Mouse (Mus musculus) cerebellum, adult (tissue): Measurements from ENCODE around the gene Vsig10l.

ENCODE experiments used
- ATAC-seq: cut with Nextera tagmentation; 2 replicates; pipeline ENCODE4 v1.9.2; 2017; ENCODE audit warnings: mild to moderate bottlenecking, moderate library complexity, mixed read lengths; ENCODE audit not compliant: insufficient number of reproducible peaks, low FRiP score, low TSS enrichment

Gene Vsig10l

DNA sequence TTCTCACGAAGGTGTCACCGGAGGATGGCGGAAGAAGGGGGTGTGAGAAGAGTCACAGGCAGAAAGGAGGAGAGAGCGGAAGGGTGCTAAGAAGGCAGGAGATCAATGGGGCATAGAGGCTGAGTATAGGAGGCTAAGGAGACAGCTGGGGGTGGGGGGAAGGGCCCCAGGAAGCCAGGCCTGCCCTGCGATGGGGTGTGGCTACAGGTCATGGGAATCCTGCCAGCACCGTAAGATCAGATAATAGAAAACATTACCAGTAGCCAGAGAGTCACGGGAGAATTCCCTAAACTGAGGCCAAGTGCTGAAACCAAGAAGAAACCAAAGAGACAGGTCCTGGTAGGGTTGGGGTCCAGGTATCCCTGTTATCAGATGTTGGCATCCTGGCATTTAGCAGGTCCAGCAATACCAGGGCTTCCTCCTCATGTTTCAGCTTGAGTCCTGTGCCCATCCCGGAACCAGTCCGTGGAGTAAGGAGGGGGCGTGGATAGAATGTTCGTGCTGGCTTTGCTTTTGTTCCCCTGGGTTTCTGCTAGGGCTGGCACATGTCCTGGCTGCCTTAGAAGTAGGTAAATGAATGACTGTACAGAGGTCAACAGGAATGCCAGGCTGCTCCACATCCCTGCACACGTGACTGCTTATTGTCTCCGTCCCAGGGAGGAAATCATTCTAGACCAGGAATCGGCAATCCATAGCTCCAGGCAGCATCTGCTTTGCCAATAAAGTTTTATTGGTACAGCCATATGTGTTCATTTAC is 9.2 kb upstream of the Vsig10l start:
- ATAC-seq: no peak

DNA sequence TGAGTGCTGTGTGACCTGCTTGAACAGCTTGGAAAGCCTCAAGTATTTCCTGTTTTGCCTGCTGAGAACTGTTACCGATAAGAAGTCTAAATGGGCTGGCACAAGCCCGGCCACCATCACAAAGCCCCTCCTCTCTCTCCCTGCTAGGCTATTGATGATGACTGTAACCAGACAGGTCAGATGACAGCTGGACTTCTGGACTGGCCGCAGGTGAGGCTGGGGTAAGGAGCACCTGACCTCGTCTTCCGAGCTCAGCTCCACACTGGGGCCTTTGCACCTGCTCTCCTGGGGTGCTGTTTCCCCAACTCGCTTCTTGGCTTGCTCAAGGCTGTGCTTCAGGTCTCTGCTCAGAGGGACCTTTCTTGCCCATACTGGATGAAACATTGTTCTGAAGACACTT is 8.6 kb upstream of the Vsig10l start:
- ATAC-seq: no peak

DNA sequence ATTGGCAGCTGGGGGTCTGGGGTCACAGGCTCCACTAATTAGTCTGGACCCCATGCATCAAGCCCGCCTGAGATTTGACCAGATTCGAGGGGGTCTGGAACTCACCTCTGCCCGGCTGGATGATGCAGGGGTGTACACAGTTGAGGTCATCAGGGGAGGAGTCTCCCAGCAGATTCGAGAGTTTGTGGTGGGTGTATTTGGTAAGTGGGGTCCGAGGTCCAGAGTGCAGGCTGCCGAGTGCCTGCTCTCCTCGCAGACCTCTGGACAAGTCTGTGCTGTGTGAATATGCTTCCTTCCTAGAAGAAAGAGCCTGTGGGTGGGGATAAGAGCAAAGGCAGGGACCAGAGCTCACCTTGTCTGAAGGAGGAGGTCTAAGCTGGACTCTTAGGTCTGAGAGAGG is 1.0 kb downstream of the Vsig10l start:
- no peak for ATAC-seq

DNA sequence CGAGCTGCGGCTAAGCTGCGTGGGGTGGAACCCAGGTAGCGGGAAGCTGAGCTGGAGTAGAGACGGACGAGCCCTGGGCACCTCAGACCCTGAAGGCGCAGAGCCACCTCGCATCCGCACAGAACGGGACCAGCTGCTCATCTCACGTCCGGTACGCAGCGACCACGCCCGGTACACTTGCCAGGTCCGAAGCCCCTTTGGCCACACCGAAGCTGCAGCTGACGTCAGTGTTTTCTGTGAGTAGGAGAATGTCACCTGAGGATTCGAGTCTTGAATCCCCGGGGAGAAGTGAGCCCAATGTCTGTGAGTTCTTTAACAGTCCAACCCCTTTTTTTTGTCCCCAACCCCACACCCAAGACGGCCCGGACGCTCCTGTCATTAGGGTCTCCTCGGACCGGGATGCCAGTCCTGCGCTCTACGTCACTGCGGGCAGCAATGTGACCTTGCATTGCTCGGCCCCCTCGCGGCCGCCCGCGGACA is 2.0 kb downstream of the Vsig10l start:
- no peak for ATAC-seq

DNA sequence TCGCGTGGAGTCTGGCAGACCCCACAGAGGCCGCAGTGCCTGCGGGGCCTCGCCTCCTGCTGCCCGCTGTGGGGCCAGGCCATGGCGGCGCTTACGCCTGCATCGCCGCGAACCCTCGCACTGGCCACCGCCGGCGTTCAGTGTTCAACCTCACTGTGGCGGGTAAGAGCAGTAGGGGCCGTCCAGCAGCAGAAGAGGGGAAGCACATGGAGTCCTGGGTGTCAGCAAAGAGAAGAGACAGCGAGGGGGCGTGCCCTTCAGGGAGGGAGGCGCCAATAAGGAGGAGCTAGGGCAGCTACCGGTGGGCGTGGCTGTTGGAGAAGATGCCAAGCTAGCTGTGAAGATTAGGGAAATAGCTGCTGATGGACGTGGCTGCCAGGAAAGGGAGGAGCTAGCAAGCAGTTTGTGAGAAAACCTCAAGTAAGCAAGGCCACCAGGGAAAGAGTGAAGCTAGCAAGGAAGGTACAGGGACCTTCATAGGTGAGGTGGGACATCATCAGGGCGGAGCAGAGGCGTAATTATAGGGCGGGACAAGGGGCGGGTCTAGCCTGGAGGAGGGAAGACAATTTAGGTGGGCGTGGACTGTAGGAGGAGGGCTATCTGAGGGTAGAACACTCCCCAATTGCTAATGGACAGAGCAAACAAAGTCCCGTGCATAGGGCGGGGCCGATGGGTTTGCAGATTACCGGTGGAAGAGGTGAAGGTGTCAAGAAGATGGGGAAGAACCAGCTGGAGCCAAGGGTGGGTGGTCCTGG is 2.6 kb downstream of the Vsig10l start:
- ATAC-seq: peak; percentile 49

DNA sequence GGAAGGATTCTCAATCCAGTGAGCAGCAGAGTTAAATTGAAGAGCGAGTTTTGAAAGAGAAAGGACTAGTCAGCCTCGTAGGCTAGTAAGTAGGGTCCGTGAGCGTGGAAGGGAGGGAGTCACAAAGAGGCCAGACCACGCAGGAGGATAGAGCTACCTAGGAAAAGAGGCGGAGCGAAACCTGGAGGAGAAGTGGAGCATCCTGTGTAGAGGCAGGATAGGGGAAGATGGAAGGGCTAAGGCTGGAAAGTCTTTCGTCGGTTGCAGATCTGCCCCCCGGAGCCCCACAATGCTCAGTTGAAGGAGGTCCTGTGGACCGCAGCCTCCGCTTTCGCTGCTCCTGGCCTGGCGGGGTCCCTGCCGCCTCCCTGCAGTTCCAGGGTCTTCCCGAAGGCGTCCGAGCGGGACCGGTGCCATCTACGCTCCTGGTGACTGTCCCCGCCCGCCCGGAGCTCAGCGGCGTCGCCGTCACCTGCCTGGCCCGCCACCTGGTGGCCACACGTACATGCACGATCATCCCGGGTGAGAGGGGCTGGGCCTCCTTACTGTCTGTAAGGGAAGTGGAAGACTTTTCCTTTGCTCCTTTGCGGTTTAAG is 3.2 kb downstream of the Vsig10l start:
- peak; percentile 53 for ATAC-seq

DNA sequence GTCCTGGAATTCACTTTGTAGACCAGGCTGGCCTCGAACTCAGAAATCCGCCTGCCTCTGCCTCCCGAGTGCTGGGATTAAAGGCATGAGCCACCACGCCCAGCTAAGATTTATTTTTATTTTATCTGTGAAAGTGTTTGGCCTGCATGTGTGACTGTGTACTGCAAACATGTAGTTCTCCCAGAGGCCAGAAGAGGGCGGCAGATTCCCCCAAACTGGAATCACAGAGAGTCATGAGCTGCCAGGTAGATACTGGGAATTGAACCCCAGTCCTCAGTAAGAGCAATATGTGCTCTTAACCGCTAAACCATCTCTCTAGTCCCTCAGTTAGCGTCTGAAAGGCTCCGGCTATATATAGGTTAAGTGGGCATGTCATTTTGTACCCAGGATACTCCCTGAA is 7.4 kb downstream of the Vsig10l start:
- no peak for ATAC-seq

DNA sequence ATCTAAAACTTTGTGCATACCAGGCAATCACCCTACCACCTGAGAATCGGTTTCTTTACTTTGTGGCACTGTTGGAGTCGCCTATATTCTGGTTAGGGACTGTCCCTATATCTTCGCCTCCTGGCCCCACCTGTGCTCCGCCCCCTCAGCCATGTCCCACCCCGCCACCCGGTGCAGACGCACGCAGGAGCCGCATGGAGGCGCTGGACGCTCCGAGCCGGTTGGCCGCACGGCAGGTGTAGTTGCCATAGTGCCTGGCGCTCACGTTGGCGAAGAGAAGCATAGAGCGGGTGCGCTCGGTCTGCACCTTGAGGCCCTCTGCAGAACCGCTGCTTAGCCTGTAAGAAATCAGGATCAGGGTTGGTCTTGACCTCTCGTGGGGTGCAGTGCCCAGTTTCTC is 12.8 kb downstream of the Vsig10l start:
- no peak for ATAC-seq

DNA sequence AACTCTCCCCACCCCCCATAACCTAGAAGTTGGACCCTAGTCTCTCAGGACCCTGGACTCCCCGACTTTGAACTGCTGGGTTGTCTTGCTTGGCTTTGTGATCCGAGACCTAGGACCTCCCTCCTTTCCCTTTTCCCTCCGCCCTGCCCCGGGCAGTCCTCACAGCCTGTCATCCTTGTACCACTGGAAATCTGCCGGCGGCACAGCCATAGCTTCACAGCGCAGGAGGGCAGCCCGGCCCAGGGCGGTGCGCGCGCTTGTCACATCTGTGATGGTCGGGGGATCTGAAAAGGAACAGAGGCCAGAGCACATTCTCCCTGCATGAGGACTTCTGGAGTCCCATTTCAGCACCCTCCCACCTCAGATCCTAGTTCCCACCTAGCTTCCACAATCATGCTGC is 13.4 kb downstream of the Vsig10l start:
- no peak for ATAC-seq

DNA sequence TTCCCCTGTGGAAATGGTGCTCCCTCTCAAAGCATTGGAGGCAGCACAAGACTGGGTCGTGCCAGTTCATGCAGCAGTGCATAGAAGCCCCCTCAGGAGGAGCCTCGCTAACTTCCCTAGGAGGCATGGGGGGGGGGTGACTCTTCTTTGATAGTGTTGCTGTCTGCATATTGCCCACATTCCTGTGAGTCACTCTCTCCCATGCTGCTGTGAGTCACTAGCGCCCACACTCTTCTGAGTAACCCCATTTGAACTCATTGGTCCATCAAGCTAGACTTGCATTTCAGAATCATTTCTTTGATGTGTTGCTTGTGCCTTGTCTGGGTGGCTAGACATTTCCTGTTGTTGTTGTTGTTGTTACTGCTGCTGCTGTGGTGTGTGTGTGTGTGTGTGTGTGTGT is 18.2 kb downstream of the Vsig10l start:
- no peak for ATAC-seq

DNA sequence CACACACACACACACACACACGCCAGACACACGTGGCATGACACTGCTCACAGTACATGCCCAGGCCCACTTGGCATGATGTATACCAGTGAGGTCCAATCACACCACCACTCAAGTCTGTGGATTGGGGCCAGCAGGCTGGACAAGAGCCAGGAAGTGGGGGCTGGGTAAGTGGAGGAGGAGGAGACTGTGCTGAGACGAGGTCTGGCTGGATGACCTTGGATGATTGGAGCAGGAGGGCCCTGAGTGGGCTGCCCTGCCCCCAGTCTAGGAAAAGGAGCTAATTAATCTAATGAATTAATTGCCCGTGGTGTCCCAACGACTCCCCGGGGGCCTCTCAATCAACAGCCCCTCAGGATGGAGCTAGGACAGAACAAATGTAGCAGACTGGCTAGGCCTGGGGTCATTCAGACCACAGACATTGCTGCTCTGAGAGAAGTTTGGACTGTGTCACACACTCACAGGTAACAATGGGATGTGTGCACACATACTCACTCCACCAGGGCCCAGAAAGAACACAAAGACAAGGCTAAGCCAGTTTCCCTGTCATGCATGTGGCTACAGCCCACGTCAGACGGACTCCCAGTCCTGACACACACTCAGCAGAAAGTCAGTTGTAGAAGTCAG is 19.3 kb downstream of the Vsig10l start:
- no peak for ATAC-seq

DNA sequence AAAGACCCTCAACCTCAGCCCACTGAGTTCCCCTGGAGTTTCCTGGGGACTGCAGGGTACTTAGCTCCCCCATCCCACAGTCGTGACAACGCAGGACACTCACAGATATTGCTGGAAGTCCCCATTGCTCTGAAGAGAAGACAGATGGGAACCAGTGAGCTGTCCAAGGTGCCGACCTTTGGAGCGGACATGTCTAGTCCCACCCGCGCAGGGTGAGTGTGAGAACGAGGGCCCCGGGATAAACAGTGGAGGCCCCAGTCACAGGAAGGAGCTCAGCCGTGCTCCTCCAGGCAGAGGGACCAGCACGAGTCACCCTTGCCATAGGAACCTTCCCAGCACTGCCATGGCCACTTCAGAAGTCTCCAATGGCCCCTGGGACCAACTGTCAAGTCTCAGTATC is 20.3 kb downstream of the Vsig10l start:
- ATAC-seq: no peak

DNA sequence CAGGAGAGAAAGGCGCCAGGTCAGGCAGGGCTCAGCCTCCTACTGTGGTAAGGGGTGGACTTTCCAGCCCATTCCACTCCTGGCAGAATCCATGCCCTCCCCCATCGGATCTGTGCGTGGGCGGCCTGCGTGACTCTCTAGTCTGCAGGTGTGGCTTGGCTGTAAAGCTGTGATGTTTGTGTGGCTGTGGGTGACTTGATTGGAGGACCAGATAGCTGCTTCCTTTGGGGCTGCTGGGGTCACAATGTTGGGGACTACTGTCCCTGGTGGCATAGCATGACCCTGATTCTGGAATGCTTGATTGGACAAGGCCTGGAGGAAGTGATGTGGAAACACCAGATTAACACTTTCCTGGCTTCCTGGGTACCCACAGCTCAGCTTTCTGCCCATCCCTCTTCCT is 25.7 kb downstream of the Vsig10l start:
- ATAC-seq: peak; percentile 17; the same call in 1 of the 2 replicates

DNA sequence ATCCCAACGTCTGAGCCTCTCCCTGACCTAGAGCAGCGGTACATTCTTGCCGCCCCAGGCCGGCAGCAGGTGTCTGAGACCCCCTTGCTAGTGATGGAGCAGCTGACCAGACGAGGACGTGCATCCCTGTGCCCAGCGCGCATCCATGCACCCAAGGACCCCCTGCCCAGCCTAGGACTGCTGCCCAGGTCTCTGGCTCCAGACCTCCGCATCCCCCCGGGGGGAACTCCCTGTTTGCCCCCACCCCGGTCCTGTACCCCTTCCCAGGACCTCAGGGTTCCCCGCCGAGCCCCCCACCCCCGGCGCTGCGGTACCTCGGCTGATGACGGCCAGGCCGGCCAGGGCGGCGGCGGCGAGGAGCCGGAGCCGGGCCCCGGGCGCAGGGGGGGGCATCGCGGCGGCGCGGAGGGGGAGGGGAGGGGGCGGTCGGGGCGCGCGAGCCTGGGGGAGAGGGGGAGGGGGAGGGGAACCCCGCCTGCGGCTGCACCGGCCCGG is 26.7 kb downstream of the Vsig10l start, which contains the start of gene Iglon5:
Gene Iglon5 (minus strand): TSS at position 445 of the 495 bp plus-strand sequence.
- ATAC-seq: no peak

DNA sequence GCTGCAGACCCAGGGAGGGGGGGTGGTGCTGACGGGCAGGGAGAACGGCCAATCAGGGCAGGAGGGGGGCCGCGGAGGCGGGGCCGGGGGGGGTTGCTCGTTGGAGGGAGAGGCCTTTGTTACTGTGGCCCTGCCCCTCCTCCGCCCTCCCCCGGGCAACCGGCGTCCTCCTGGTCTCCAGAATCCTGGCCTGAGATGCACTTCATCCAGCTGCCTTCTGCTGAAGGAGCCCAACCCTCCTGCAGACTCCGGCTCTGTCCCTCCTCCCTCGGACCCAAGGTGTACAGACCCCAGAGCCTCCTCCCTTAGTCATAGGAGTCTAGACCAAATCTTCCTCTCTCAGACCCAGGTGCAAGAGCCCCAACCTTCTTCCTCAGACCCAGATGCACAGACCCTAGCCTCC is 27.2 kb downstream of the Vsig10l start:
- peak; percentile 77 for ATAC-seq

DNA sequence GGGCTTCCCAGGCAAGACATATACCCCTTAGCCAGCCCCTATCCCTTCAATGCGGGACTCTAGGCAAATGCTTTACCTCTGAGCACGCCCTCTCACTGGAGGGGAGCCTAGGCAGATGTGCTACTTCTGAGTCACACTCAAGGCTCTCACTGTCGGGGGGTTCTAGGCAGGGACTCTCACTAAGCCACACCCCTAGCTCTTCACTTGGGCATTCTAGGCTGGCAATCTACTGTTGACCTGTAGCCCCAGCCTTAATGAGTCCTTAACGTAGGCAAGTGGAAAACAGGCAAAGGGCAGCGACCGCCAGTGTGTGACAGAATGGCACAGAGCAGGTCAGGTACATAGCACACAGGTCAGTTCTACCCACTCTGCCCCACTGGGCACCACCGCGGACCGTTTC is 27.9 kb downstream of the Vsig10l start:
- no peak for ATAC-seq

DNA sequence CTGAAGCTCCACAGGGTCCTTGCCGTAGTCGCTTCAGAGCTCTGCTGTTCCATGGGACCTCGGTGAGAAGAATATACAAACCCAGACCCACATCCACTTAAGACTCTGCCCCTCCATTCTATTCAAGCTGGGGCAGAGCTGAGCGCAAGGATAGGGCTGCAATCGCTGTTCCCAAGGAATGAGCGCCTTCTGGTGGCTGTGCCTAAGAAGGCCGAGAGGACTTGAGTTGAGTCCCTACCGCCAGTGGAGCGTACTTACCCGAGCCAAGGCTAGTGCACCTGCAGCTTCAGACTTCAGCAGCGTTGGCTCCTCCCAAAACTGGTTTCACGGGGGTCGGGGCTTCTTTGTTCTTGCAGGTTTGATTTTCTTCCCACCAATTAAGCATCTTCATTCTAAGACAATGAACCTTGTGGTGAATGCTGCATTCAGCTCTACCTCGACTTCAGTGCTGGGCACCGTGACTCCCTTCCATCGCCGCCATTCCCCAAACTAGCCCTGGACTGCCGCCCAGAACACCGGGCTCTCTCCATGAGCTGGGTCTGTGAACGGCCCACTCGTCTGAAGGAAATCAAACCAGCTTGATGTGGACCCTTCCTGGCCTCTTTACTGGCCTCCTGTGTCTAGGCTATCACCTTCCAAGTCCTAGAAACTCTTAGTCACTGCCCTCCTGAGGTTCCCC is 32.5 kb downstream of the Vsig10l start:
- ATAC-seq: peak; percentile 88; the same call in 1 of the 2 replicates

DNA sequence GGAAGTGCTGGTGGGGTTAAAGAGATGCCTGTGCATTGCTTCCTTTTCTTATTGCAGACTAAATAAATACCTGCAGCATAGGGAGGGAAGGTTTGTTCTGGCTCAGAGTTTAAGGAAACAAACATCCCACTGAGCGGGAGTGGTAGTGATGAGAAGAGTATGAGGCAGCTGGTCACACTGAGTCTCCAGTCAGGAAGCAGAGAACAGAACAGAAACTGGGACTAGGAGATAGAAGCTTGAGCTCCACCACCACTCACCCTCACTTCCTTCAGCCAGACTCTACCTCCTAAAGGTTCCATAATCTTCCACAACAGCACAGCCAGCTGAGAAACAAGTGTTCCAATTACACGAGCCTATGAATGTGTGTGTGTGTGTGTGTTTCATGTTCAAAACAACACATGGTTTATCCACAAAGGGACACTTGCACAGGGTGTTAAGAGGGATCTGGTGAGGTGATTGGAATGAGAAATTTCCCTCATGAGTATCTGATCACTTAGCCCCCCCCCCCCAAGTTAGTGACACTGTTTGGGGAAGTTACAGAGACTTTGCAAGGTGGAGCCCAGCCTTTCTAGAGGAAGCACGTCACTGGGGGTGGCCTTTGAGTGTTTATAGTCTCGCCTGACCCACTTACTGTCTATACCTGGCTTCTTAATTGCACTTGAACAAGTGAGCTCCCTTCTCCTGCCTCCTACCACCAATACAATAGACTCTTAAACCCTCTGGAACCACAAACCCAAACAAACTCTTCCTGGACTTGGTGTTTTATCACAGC is 48.9 kb downstream of the Vsig10l start:
- no peak for ATAC-seq

DNA sequence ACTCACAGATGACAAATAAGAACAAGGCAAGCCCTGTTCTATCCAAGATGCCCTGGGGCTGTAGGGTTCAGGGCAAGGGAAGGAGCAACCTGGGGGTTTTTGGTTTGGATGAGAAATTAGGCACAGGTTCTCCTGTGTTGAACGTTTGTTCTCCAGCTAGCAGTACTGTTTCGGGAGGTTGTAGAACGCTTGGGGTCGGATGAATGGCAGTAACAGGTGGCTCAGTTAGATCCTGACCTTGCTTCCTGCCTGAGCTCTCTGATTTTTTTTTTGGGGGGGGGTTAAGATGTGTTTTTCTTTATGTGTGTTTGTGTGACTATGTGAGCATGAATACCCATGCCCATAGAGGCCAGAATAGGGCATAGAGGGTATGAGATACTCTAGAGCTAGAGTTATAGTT is 49.6 kb downstream of the Vsig10l start:
- no peak for ATAC-seq
